Mouse (Mus musculus) heart, adult 2 months (tissue): ENCODE data around the gene Fam107b. TPM values are rescaled to one million over a fixed set of nuclear protein-coding genes. Genes with fewer than 3 reads are reported as not detected.

ENCODE experiments used
- DNase-seq, 2 experiments: peaks; one replicate each; pipeline ENCODE4 v3.0.0; 2021
- H3K27ac ChIP-seq: fragments of 200-600 bp; 2 replicates; pipeline ENCODE4 v1.8.1; 2022
- H3K27me3 ChIP-seq: fragments of 200-500 bp; 2 replicates; pipeline ENCODE4 v1.6.1; 2012; ENCODE audit warnings: mild to moderate bottlenecking, low read length, inconsistent platforms, mixed read lengths; ENCODE audit not compliant: control insufficient read depth, insufficient read depth
- H3K36me3 ChIP-seq: fragments of 200-500 bp; 2 replicates; pipeline ENCODE4 v1.6.1; 2012; ENCODE audit warnings: low read length, inconsistent platforms; ENCODE audit not compliant: control insufficient read depth, insufficient read depth
- H3K4me1 ChIP-seq: fragments of 200-500 bp; 2 replicates; pipeline ENCODE4 v1.6.1; 2011; ENCODE audit warnings: low read length; ENCODE audit not compliant: control insufficient read depth, insufficient read depth
- H3K4me3 ChIP-seq: fragments of 200-600 bp; 2 replicates; pipeline ENCODE4 v1.8.1; 2022
- H3K79me2 ChIP-seq: fragments of 200-500 bp; replicated peaks from 2 replicates; pipeline ENCODE4 v1.6.1; 2012; ENCODE audit warnings: mild to moderate bottlenecking, inconsistent platforms, low read length, moderate library complexity, mixed read lengths; ENCODE audit not compliant: control insufficient read depth, insufficient read depth
- H3K9ac ChIP-seq: fragments of 200-500 bp; 2 replicates; pipeline ENCODE4 v1.6.1; 2012; ENCODE audit warnings: low read depth, mild to moderate bottlenecking, control low read depth, inconsistent platforms, low read length, mixed read lengths
- CTCF ChIP-seq: fragments of 200-600 bp; IDR thresholded peaks from 2 replicates; pipeline ENCODE4 v1.8.1; 2022; ENCODE audit warnings: antibody characterized with exemption, mild to moderate bottlenecking, moderate library complexity
- EP300 ChIP-seq: fragments of 200-500 bp; IDR thresholded peaks from 2 replicates; pipeline ENCODE4 v1.6.1; 2011; ENCODE audit warnings: low read depth, low read length, control low read depth; ENCODE audit not compliant: insufficient read depth
- POLR2A ChIP-seq: fragments of 200-500 bp; IDR thresholded peaks from 2 replicates; pipeline ENCODE4 v1.6.1; 2011; ENCODE audit warnings: mild to moderate bottlenecking, low read depth, low read length, control low read depth; ENCODE audit not compliant: insufficient read depth
- WGBS: fragments of 180-500 bp; shearing (Covaris S2); methylation state at CpG from one replicate; pipeline ENCODE4 v1.1.7; 2018; 5-methylcytosine and 5-hydroxymethylcytosine counted together
- intact Hi-C: fragments of 180-260 bp; cut with DNase I; formaldehyde crosslinking; loops from one replicate; pipeline ENCODE4 v1.15.1; 2025
- polyA plus RNA-seq: library from polyadenylated mRNA; depleted of rRNA; stranded (reverse); fragments of >200 nt; gene quantifications from 2 replicates; pipeline ENCODE4 v1.2.3, GENCODE M21; 2012
- total RNA-seq, 2 experiments: library from RNA; stranded (reverse); gene quantifications; 2 replicates each; pipeline ENCODE4 v1.2.3; 2021

Fam107b gene
- total and polyA plus RNA-seq, 3 experiments: 3.2 to 10.1 (median 5.5) TPM

GRCm38 (mm10) chr2:3758406-3758805 is 188.1 kb downstream of the Fam107b start:
- H3K79me2 ChIP-seq: no peaks in the 10 kb centered on the region
- no peak for DNase-seq
- no peak overlapping the region for H3K27ac ChIP-seq
- H3K27me3 ChIP-seq: no peaks in the 10 kb centered on the region
- intact Hi-C loops: no loop called here
- H3K4me3 ChIP-seq: no peak overlapping the region
- peak; percentile 14 for TF ChIP-seq CTCF
- no peak for TF ChIP-seq EP300
- WGBS: 90% methylated on average over 6 of the region's 6 CpGs
- H3K36me3 ChIP-seq: no peaks in the 10 kb centered on the region
- H3K4me1 ChIP-seq: no peaks in the 10 kb centered on the region; the same call in none of the 2 replicates
- no peak overlapping the region for H3K9ac ChIP-seq

GRCm38 (mm10) chr2:3760234-3760836 is 190.0 kb downstream of the Fam107b start:
- H3K9ac ChIP-seq: no peak overlapping the region
- no peak for DNase-seq
- H3K27me3 ChIP-seq: no peaks in the 10 kb centered on the region
- peaks cover 1% of the 10 kb centered on the region for H3K4me1 ChIP-seq
- no peak overlapping the region for H3K4me3 ChIP-seq
- no peaks in the 10 kb centered on the region for H3K79me2 ChIP-seq
- WGBS: 65% methylated on average over 6 of the region's 6 CpGs
- TF ChIP-seq EP300: no peak
- TF ChIP-seq CTCF: no peak
- no peak for TF ChIP-seq POLR2A
- no peak overlapping the region for H3K27ac ChIP-seq
- intact Hi-C loops: no loop called here
- H3K36me3 ChIP-seq: 0 out of 2 replicates have a peak, but pooled peaks cover 2% of the 10 kb centered on the region

GRCm38 (mm10) chr2:3764136-3764535 is 193.8 kb downstream of the Fam107b start:
- Histone ChIP-seq H3K9ac (no peak overlapping the region), H3K27ac (no peak overlapping the region), H3K4me3 (no peak overlapping the region), H3K27me3 (no peaks in the 10 kb centered on the region), H3K4me1 (peaks cover 1% of the 10 kb centered on the region), H3K79me2 (no peaks in the 10 kb centered on the region), H3K36me3 (0 out of 2 replicates have a peak, but pooled peaks cover 2% of the 10 kb centered on the region)
- no peak for DNase-seq
- TF ChIP-seq CTCF: no peak
- intact Hi-C loops: no loop called here
- WGBS: 49% methylated on average over 6 of the region's 6 CpGs

- Histone ChIP-seq H3K4me1 (peaks cover 1% of the 10 kb centered on the region; the same call in 1 of the 2 replicates), H3K4me3 (no peak overlapping the region), H3K9ac (no peak overlapping the region), H3K27ac (peak overlapping the region; percentile 20; the same call in 1 of the 2 replicates), H3K27me3 (no peaks in the 10 kb centered on the region), H3K79me2 (no peaks in the 10 kb centered on the region), H3K36me3 (0 out of 2 replicates have a peak, but pooled peaks cover 2% of the 10 kb centered on the region)
- TF ChIP-seq POLR2A: no peak
- TF ChIP-seq CTCF: no peak
- TF ChIP-seq EP300: no peak
- no peak for DNase-seq
- intact Hi-C loops: loop anchor here (5.0 kb wide), 1 partner anchor 54 kb away; no protein-coding TSS in a partner anchor
- 59% methylated on average over 11 of the region's 11 CpGs for WGBS
These were observed 195.9 kb downstream of the Fam107b start for GRCm38 (mm10) chr2:3765957-3766783.

- no peak overlapping the region for H3K9ac ChIP-seq
- 30% methylated on average over 6 of the region's 6 CpGs for WGBS
- intact Hi-C loops: loop anchor here (1.0 to 5.0 kb wide), 3 partner anchors 57 to 420 kb away; no protein-coding TSS in a partner anchor
These were observed 199.0 kb downstream of the Fam107b start for GRCm38 (mm10) chr2:3769260-3769659.

GRCm38 (mm10) chr2:3769786-3770318 is 199.6 kb downstream of the Fam107b start:
- Histone ChIP-seq H3K4me1 (no peaks in the 10 kb centered on the region), H3K27ac (no peak overlapping the region), H3K4me3 (no peak overlapping the region), H3K36me3 (no peaks in the 10 kb centered on the region), H3K9ac (no peak overlapping the region), H3K27me3 (no peaks in the 10 kb centered on the region), H3K79me2 (no peaks in the 10 kb centered on the region)
- no peak for DNase-seq
- intact Hi-C loops: loop anchor here (1.0 to 5.0 kb wide), 3 partner anchors 58 to 421 kb away; no protein-coding TSS in a partner anchor
- TF ChIP-seq EP300 (no peak), POLR2A (no peak), CTCF (no peak)
- 80% methylated on average over 9 of the region's 9 CpGs for WGBS

More at GRCm38 (mm10) chr2:3769260-3769659, 199.0 kb downstream of the Fam107b start:
- 0 out of 2 replicates have a peak, but pooled peaks cover 2% of the 10 kb centered on the region for H3K36me3 ChIP-seq
- no peaks in the 10 kb centered on the region for H3K4me1 ChIP-seq
- no peak overlapping the region for H3K4me3 ChIP-seq
- H3K27ac ChIP-seq: no peak overlapping the region
- DNase-seq: peak; percentile 57 to 77
- H3K79me2 ChIP-seq: no peaks in the 10 kb centered on the region
- no peaks in the 10 kb centered on the region for H3K27me3 ChIP-seq
- TF ChIP-seq CTCF: peak; percentile 91
- 0 out of 2 replicates have a peak, but pooled peaks have one; percentile 42 for TF ChIP-seq EP300
- no peak for TF ChIP-seq POLR2A
